In genomic region chr7:119230971-119231370, GRCm38 (mm10) we compare ENCODE assay signal across 33 mouse cellular contexts. TPM values are rescaled to one million over a fixed set of nuclear protein-coding genes. Genes with fewer than 3 reads are reported as not detected.
"Had no signal": no experiment of that assay in that cellular context is flagged by ENCODE, and none has a peak within 500 bp of the region (broad histone marks: within the 10 kb centered on the region; RNA-seq: fewer than 3 reads in every experiment).

No protein-coding gene starts in this region.

- H3K4me1 ChIP-seq: heart, embryonic 13.5 days; heart, embryonic 15.5 days; hindbrain, embryonic 13.5 days; hindbrain, embryonic 15.5 days; intestine, embryonic 15.5 days; limb, embryonic 10.5 days; limb, embryonic 12.5 days; liver, embryonic 13.5 days; liver, embryonic 15.5 days had no signal

- H3K36me3 ChIP-seq: heart, embryonic 13.5 days; heart, embryonic 15.5 days; hindbrain, embryonic 13.5 days; hindbrain, embryonic 15.5 days; intestine, embryonic 15.5 days; limb, embryonic 10.5 days; limb, embryonic 12.5 days; liver, embryonic 13.5 days; liver, embryonic 15.5 days had no signal

- H3K27me3 ChIP-seq: heart, embryonic 13.5 days; heart, embryonic 15.5 days; hindbrain, embryonic 13.5 days; hindbrain, embryonic 15.5 days; intestine, embryonic 15.5 days; limb, embryonic 12.5 days; liver, embryonic 13.5 days; liver, embryonic 15.5 days had no signal

- DNase-seq: gastrocnemius, postnatal 14 days; gastrocnemius, postnatal 36 days; heart, adult 11 months; heart, postnatal 14 days; heart, postnatal 36 days; kidney, adult 18-20 months; kidney, adult 8-10 months; kidney, postnatal 10 days; kidney, postnatal 25 days; kidney, postnatal 4 days; liver; liver, embryonic 13.5 days had no signal

- H3K9me3 ChIP-seq: heart, embryonic 13.5 days; heart, embryonic 15.5 days; hindbrain, embryonic 13.5 days; hindbrain, embryonic 15.5 days; intestine, embryonic 15.5 days; limb, embryonic 10.5 days; limb, embryonic 12.5 days; liver, embryonic 13.5 days; liver, embryonic 15.5 days had no signal

- H3K27ac ChIP-seq: heart, embryonic 13.5 days; heart, embryonic 15.5 days; hindbrain, embryonic 13.5 days; hindbrain, embryonic 15.5 days; intestine, embryonic 15.5 days; layer of hippocampus, adult 2 months; left cerebral cortex, adult 2 months; limb, embryonic 10.5 days; limb, embryonic 12.5 days; liver, embryonic 13.5 days; liver, embryonic 15.5 days had no signal

- H3K4me3 ChIP-seq: heart, embryonic 13.5 days; heart, embryonic 15.5 days; hindbrain, embryonic 13.5 days; hindbrain, embryonic 15.5 days; intestine, embryonic 15.5 days; layer of hippocampus, adult 2 months; left cerebral cortex, adult 2 months; limb, embryonic 10.5 days; limb, embryonic 12.5 days; liver, embryonic 13.5 days; liver, embryonic 15.5 days had no signal

- H3K9ac ChIP-seq: heart, embryonic 13.5 days; heart, embryonic 15.5 days; hindbrain, embryonic 13.5 days; hindbrain, embryonic 15.5 days; intestine, embryonic 15.5 days; limb, embryonic 12.5 days; liver, embryonic 13.5 days; liver, embryonic 15.5 days had no signal

RNA-seq across cellular contexts. Expression of gene Gpr139, which starts 46.6 kb away (rescaled TPM):
- total RNA-seq: gastrocnemius, adult 18-20 months; gastrocnemius, adult 8-10 months; gastrocnemius, postnatal 14 days; gastrocnemius, postnatal 36 days; heart, adult 8-10 months; heart, postnatal 14 days; heart, postnatal 36 days; hematopoietic stem cell, adult 5-6 weeks had no signal
- polyA plus RNA-seq: gonadal fat pad, adult 2 months; heart, embryonic 11.5 days; heart, embryonic 13.5 days; heart, embryonic 15.5 days; heart, postnatal 0 days; inflammation-experienced regulatory T-cells, adult 6 months; intestine, postnatal 0 days; kidney, embryonic 14.5 days; limb, embryonic 10.5 days; limb, embryonic 12.5 days; liver, embryonic 11.5 days; liver, embryonic 13.5 days; liver, embryonic 15.5 days had no signal
